Mouse (Mus musculus): Measurements from ENCODE around the gene Ube2l3. TPM values are rescaled to one million over a fixed set of nuclear protein-coding genes. Genes with fewer than 3 reads are reported as not detected.

Ube2l3 gene
- polyA plus RNA-seq, 1 experiment from 2014 or later = 276 TPM

- Histone ChIP-seq H3K4me2 (ENCODE audit: low read length) (no peak overlapping the region), H3K9ac (ENCODE audit: low read length) (no peak overlapping the region)
- WGBS = 33% methylated on average over 25 of the region's 25 CpGs
Observed at GRCm38 (mm10) chr16:17222197-17222596, 19.7 kb upstream of the Ube2l3 start.

GRCm38 (mm10) chr16:17220127-17220733 lies 17.8 kb upstream of the Ube2l3 start:
- Histone ChIP-seq H3K4me1 (ENCODE audit: control insufficient read depth in 2 of 2, insufficient read depth in 2 of 2, low read length in 2 of 2) (peaks cover 8 to 9% of the 10 kb centered on the region in 2 experiments), H3K9me3 (ENCODE audit: control insufficient read depth, low read length) (no peaks in the 10 kb centered on the region), H3K27me3 (ENCODE audit: control insufficient read depth, insufficient read depth, low read length) (no peaks in the 10 kb centered on the region), H3K27ac (replicated peaks in 1 of 2; ENCODE audit: control insufficient read depth in 1 of 2, insufficient read depth in 1 of 2, low read depth in 2 of 2, low read length in 2 of 2) (no peak overlapping the region), H3K36me3 (ENCODE audit: control insufficient read depth, insufficient read depth, low read length) (no peaks in the 10 kb centered on the region), H3K4me3 (ENCODE audit: control insufficient read depth in 1 of 2, insufficient read depth in 1 of 2, low read depth in 1 of 2, low read length in 2 of 2) (no peak overlapping the region), H3K4me2 (ENCODE audit: low read length) (no peak overlapping the region), H3K9ac (ENCODE audit: low read length) (no peak overlapping the region)
- WGBS = 16% methylated on average over 7 of the region's 7 CpGs
- no peak for ATAC-seq (ENCODE audit: insufficient number of reproducible peaks, insufficient read depth, low FRiP score, low read depth)

More at GRCm38 (mm10) chr16:17222197-17222596, 19.7 kb upstream of the Ube2l3 start:
- no peaks in the 10 kb centered on the region for H3K36me3 ChIP-seq (ENCODE audit: control insufficient read depth, insufficient read depth, low read length)
- no peak overlapping the region for H3K4me3 ChIP-seq (ENCODE audit: control insufficient read depth in 1 of 2, insufficient read depth in 1 of 2, low read depth in 1 of 2, low read length in 2 of 2)
- H3K27ac ChIP-seq (replicated peaks in 1 of 2; ENCODE audit: control insufficient read depth in 1 of 2, insufficient read depth in 1 of 2, low read depth in 2 of 2, low read length in 2 of 2) = no peak overlapping the region
- no peaks in the 10 kb centered on the region for H3K27me3 ChIP-seq (ENCODE audit: control insufficient read depth, insufficient read depth, low read length)
- peak; percentile 100 for ATAC-seq (ENCODE audit: insufficient number of reproducible peaks, insufficient read depth, low FRiP score, low read depth)
- H3K9me3 ChIP-seq (ENCODE audit: control insufficient read depth, low read length) = no peaks in the 10 kb centered on the region
- H3K4me1 ChIP-seq (ENCODE audit: control insufficient read depth in 2 of 2, insufficient read depth in 2 of 2, low read length in 2 of 2) = peaks cover 8 to 9% of the 10 kb centered on the region in 2 experiments

DNA sequence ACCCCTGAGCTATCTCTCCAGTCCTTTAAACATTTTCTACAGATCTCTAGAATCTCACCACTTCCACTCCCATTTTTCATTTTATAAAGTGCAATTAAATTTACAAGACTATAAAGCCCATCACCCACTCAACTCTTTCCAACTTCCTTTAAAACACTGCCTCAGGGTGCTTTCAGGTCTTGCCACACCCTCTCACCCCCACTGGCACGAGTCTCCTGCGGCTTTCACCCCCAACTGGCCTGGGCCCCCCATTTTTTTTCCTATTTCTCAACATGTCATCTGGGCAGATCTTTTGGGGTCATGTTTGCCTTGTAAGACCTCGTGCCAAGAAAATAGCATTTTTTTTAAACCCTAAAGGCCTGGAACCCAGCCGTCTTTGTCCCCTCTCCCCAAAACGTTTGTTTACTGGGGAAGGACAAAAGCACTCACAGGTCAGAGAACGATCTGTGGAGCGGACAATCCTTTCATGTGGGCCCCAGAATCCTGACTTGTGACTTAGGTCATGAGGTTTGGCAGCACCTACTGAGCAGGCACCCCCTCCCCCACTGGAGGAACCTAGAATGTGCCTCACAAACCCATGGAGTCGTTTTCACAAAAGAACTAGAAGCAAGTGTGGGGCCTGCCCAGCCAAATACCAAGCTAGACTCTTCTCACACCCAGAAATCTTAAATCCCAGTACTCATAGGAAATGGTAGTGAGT lies 14.6 kb upstream of the Ube2l3 start:
- Histone ChIP-seq H3K4me2 (ENCODE audit: low read length) (no peak overlapping the region), H3K36me3 (ENCODE audit: control insufficient read depth, insufficient read depth, low read length) (no peaks in the 10 kb centered on the region), H3K4me3 (ENCODE audit: control insufficient read depth in 1 of 2, insufficient read depth in 1 of 2, low read depth in 1 of 2, low read length in 2 of 2) (no peak overlapping the region), H3K27me3 (ENCODE audit: control insufficient read depth, insufficient read depth, low read length) (peaks cover under 1% of the 10 kb centered on the region; the same call in 1 of the 2 replicates), H3K27ac (replicated peaks in 1 of 2; ENCODE audit: control insufficient read depth in 1 of 2, insufficient read depth in 1 of 2, low read depth in 2 of 2, low read length in 2 of 2) (no peak overlapping the region), H3K9ac (ENCODE audit: low read length) (no peak overlapping the region), H3K9me3 (ENCODE audit: control insufficient read depth, low read length) (no peaks in the 10 kb centered on the region), H3K4me1 (ENCODE audit: control insufficient read depth in 2 of 2, insufficient read depth in 2 of 2, low read length in 2 of 2) (peaks cover 8 to 9% of the 10 kb centered on the region in 2 experiments)
- 58% methylated on average over 8 of the region's 8 CpGs for WGBS
- no peak for ATAC-seq (ENCODE audit: insufficient number of reproducible peaks, insufficient read depth, low FRiP score, low read depth)

GRCm38 (mm10) chr16:17209981-17210838 lies 7.8 kb upstream of the Ube2l3 start:
- 8% methylated on average over 48 of the region's 48 CpGs for WGBS

GRCm38 (mm10) chr16:17209404-17209960 lies 7.0 kb upstream of the Ube2l3 start:
- H3K36me3 ChIP-seq (ENCODE audit: control insufficient read depth, insufficient read depth, low read length) = no peaks in the 10 kb centered on the region
- 2% methylated on average over 37 of the region's 37 CpGs for WGBS

More at GRCm38 (mm10) chr16:17209981-17210838, 7.8 kb upstream of the Ube2l3 start:
- Histone ChIP-seq H3K4me2 (ENCODE audit: low read length) (peak overlapping the region; percentile 100), H3K4me3 (ENCODE audit: control insufficient read depth in 1 of 2, insufficient read depth in 1 of 2, low read depth in 1 of 2, low read length in 2 of 2) (peak overlapping the region; percentile 56 to 70), H3K36me3 (ENCODE audit: control insufficient read depth, insufficient read depth, low read length) (no peaks in the 10 kb centered on the region), H3K4me1 (ENCODE audit: control insufficient read depth in 2 of 2, insufficient read depth in 2 of 2, low read length in 2 of 2) (peaks cover 2 to 15% of the 10 kb centered on the region in 2 experiments; a peak in 3 of 4 replicates), H3K9me3 (ENCODE audit: control insufficient read depth, low read length) (no peaks in the 10 kb centered on the region), H3K27me3 (ENCODE audit: control insufficient read depth, insufficient read depth, low read length) (peaks cover 21% of the 10 kb centered on the region), H3K9ac (ENCODE audit: low read length) (peak overlapping the region; percentile 75; the same call in 1 of the 2 replicates), H3K27ac (replicated peaks in 1 of 2; ENCODE audit: control insufficient read depth in 1 of 2, insufficient read depth in 1 of 2, low read depth in 2 of 2, low read length in 2 of 2) (no peak overlapping the region)
- peak; percentile 77 for ATAC-seq (ENCODE audit: insufficient number of reproducible peaks, insufficient read depth, low FRiP score, low read depth)

DNA sequence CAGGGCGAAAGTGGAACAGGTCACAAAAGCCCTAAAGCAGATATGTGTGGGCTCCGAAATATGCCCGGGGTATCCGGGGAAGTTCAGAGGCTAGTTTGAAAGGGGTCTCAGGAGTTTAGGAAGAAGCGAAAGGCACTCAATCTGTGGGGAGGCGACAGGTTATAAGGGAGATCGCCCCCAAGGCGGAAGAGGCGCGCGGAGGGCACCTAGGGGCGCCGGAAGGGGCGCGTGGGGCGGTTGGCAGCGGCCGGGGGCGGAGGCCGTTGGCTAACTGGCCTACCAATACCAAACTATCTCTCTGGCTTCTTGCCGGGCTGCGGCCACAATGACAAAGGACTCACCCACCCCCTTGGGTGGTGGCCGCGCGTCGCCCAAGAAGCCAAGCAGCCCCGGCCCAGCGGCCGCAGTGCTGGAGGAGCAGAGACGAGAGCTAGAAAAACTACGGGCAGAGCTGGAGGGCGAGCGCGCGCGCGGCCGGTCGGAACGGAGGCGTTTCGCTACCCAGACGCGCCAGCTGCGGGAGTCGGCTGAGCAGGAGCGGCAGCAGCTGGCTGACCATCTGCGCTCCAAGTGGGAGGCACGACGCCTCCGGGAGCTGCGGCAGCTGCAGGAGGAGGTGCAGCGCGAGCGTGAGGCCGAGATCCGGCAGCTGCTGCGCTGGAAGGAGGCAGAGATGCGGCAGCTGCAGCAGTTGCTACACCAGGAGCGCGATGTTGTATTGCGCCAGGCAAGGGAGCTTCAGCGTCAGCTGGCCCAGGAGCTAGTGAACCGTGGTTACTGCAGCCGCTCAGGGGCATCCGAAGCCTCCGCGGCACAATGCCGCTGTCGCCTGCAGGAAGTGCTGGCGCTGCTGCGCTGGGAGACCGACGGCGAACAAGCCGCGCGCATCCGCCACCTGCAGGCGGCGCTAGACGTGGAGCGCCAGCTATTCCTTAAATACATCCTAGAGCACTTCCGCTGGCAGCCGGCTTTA lies 6.2 kb upstream of the Ube2l3 start, which contains the start of gene Rimbp3:
Gene Rimbp3 (plus strand): TSS at position 215 of the 973 bp plus-strand sequence.
- Histone ChIP-seq H3K27me3 (ENCODE audit: control insufficient read depth, insufficient read depth, low read length) (peaks cover 21% of the 10 kb centered on the region), H3K4me1 (ENCODE audit: control insufficient read depth in 2 of 2, insufficient read depth in 2 of 2, low read length in 2 of 2) (peaks cover 2 to 15% of the 10 kb centered on the region in 2 experiments; a peak in 3 of 4 replicates), H3K4me3 (ENCODE audit: control insufficient read depth in 1 of 2, insufficient read depth in 1 of 2, low read depth in 1 of 2, low read length in 2 of 2) (peak within 1 kb of the TSS; percentile 56 to 70), H3K9me3 (ENCODE audit: control insufficient read depth, low read length) (no peaks in the 10 kb centered on the region), H3K27ac (replicated peaks in 1 of 2; ENCODE audit: control insufficient read depth in 1 of 2, insufficient read depth in 1 of 2, low read depth in 2 of 2, low read length in 2 of 2) (no peak within 1 kb of the TSS), H3K9ac (ENCODE audit: low read length) (peak within 1 kb of the TSS; percentile 75), H3K4me2 (ENCODE audit: low read length) (peak within 1 kb of the TSS; percentile 100), H3K36me3 (ENCODE audit: control insufficient read depth, insufficient read depth, low read length) (no peaks in the 10 kb centered on the region)
- peak; percentile 71 for ATAC-seq (ENCODE audit: insufficient number of reproducible peaks, insufficient read depth, low FRiP score, low read depth)
- under 1% methylated on average over 85 of the region's 85 CpGs for WGBS

More at GRCm38 (mm10) chr16:17209404-17209960, 7.0 kb upstream of the Ube2l3 start:
- Histone ChIP-seq H3K27ac (replicated peaks in 1 of 2; ENCODE audit: control insufficient read depth in 1 of 2, insufficient read depth in 1 of 2, low read depth in 2 of 2, low read length in 2 of 2) (no peak overlapping the region), H3K4me2 (ENCODE audit: low read length) (peak overlapping the region; percentile 100), H3K27me3 (ENCODE audit: control insufficient read depth, insufficient read depth, low read length) (peaks cover 21% of the 10 kb centered on the region), H3K9ac (ENCODE audit: low read length) (peak overlapping the region; percentile 75), H3K9me3 (ENCODE audit: control insufficient read depth, low read length) (no peaks in the 10 kb centered on the region), H3K4me1 (ENCODE audit: control insufficient read depth in 2 of 2, insufficient read depth in 2 of 2, low read length in 2 of 2) (peaks cover 2 to 15% of the 10 kb centered on the region in 2 experiments; a peak in 3 of 4 replicates), H3K4me3 (ENCODE audit: control insufficient read depth in 1 of 2, insufficient read depth in 1 of 2, low read depth in 1 of 2, low read length in 2 of 2) (peak overlapping the region; percentile 56 to 70)
- no peak for ATAC-seq (ENCODE audit: insufficient number of reproducible peaks, insufficient read depth, low FRiP score, low read depth)

Data from heart, embryonic 14.5 days (tissue).